Mouse (Mus musculus) CD4-positive helper T cell, adult 2 months (primary cell): ENCODE measurements at regions not wholly inside any gene's neighbourhood (a gene's known extent, or its start where the extent isn't known, plus 50 kb on each side); places are given as distances from the start of the nearest gene placed in this dataset.

Source experiments
- DNase-seq: peaks from one replicate; pipeline ENCODE4 v3.0.0-alpha.2; 2012; ENCODE audit warnings: low read depth, missing footprints, low spot score

DNA sequence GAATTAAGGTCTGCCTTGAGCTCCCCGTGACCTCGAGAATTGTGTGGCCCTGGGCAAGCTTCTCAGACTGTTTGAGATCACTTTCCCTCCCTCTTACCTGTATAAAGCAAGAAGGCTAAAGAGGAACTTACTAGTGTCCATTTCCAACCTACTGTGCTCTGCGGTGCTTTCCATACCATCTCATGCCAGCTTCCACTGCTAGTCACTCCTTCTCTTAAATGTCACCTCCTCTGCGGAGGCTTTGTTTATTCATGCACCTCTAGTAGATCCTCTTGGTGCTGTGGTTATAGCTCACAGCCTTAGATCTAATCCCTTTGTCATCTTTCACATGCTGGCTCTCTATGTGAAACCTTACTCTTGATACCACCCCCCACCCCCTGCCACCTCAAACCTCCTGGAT is 2310.3 kb upstream of the Lrrc6 start:
- no peak for DNase-seq

- DNase-seq, result no peak
These were observed 2309.9 kb upstream of the Lrrc6 start for GRCm38 (mm10) chr15:68810593-68810992.

DNA sequence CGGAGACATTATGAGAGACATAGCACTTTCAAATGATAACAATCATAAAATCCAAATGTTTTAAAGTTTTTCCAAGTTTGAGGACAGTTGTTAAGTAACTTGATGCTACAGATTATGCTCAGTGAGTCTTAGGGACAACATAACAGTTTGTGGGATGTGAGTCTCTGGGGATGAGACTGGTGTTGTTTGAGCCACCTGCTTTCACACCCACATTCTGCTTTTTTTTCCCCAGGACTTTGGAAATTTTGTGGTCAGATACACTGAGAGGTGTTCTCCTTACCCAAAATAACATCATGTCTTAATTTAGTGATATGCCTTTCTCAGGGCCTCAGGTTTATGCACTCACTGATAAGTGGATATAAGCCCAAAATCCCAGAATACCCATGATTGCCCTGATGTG is 2307.5 kb upstream of the Lrrc6 start:
- no peak for DNase-seq

GRCm38 (mm10) chr15:68804254-68804653 is 2303.5 kb upstream of the Lrrc6 start:
- no peak for DNase-seq

- no peak for DNase-seq
These were observed 2301.1 kb upstream of the Lrrc6 start for GRCm38 (mm10) chr15:68801763-68802162.

DNA sequence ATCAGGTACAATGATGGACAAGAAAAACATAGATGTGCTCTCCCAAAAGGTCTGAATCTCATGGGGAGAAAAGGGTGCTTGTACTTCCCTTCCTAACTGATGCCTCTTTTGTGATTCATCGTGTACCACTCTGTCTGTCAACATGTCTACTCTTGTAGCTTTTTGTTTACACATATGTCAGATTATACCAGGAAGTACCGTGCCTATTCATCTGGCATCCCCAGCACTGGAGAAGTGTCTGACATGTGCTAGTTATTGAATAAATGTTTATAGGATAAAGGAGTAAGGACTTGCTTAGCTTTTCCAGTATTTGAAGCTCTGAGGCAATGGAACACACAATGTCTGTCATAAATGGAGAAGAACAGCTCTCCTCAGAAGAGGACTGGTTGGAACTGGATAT is 2296.7 kb upstream of the Lrrc6 start:
- DNase-seq, result no peak

DNA sequence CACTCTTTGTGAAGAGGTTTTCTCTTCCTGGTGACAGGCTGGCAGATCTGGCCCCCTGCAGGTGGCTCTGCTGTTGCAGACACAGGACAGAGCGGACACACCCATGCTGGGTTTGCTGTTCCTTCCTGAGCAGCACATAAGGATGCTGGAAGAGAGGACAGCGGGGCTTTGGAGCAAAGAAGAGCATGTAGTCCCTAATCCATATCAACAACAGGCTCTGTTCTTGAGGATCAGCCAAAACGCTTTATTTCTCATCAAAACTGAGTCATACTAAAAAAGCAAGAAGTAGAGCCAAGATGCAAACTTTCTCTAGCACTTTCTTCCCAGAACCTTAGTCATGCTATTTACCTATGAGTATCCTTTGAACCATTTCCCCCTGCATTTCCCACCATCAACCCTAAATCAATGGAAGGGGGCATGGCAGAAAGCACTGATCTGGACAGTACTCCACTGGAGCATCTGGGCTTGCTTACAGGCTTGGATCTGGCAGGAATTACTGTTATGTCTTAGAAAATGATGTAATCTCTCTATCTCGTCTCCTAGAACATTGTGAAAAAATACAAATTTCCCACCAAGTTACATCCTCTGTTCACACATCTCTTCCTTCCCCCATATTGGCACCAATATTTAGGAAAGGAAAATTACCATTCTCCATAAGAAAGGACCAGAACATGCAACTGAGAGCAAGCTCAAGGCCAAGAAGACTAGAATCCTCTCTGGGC is 2294.7 kb upstream of the Lrrc6 start:
- no peak for DNase-seq

GRCm38 (mm10) chr15:68759948-68760347 is 2259.2 kb upstream of the Lrrc6 start:
- DNase-seq, result no peak

GRCm38 (mm10) chr15:68755255-68755654 is 2254.5 kb upstream of the Lrrc6 start:
- DNase-seq, result no peak

DNA sequence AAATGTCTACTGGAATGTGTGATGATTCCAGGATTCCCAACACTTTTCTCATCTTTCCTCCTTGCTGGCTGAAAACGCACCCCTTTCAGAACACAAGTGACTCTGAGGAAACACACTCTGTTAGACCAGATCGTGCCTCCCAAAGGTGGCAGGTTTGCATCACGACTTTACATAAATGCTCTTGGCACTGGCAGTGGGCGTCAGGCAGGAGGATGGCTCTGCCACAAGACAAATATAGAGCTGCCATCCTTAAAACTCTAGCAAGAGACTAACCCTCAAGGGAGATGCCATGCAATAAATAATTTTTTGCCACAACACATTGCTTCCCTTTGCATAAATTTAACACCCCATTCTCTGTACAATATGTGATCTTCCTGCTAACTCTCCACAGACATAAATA is 2254.1 kb upstream of the Lrrc6 start:
- no peak for DNase-seq

- no peak for DNase-seq
These were observed 2238.6 kb upstream of the Lrrc6 start for GRCm38 (mm10) chr15:68739344-68739743.

DNA sequence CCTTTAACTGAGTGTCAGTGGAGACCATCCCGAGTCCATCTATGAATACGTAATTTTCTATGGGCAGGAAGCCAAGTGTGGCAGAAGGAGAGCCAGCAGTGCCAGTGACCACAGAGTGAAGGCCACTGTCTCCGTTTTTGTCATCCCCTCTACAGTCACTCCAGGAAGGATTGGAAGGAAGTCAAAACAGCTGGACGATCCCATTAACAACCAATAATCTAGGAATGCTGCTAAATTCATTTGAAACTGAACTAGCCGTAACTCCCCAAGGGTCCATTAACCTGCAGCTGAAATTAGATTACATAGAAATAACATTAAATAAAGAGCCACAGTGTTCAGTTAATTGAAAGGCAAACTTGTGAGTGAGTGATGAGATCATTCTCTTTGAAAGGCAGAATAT is 2220.5 kb upstream of the Lrrc6 start:
- DNase-seq, result no peak

DNA sequence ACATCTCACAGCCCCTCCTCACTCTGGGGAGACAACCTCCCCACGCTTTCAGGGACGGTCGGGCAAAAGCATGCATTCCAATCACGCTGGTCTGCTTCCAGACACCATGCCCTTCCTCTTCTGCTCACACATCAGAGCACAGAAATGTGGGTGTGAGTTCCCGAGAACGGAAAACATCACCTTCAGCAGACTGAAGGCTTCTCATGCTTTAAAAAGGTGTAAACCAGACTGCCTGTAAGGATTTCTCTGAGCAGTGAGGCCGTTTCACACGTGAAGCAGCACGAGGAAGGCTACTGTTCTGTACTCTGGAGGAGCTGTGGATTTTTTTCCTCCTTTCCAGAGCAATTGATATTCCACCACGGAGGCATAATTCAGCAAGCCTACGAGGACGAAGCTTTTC is 2218.8 kb upstream of the Lrrc6 start:
- DNase-seq, result no peak

DNA sequence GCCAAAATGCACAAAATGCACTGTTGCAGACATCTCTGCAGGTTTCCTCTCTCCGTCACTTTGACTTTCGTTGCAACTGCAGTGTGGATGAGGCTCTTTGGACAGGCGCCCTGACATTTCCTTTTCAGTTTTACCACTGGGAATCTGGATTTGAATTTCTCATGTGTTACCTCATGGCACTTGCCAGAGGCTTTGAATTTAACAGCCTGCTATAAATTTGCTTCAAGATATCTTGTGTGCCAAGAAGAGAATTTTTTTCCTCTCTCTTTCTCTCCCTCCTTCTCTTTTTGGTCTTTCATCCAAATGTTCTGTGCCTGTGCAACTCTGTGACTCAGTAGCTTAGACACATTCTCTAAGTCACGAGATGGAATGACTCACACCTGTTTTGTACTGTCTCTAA is 2213.6 kb upstream of the Lrrc6 start:
- DNase-seq, result no peak

DNA sequence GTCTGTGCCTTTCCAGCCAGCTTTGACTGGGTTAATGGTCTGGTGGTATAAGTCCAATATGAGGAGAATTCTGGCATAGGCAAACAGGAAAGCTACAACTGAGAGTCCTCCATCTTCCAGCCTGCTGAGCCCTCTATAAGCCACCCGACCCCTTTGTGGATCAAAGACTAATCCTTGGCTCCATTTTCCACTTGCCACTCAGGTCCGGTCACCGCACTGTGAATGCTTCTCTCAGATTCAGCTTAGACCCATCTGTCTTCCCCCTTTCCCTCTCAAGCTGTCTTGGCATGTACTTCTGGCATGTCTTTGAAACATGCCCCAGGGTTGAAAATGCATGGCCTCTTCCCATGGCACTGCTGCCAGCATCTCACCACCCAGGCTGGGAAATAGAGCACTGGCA is 2206.6 kb upstream of the Lrrc6 start:
- DNase-seq, result no peak

- DNase-seq, result no peak
These were observed 2194.4 kb upstream of the Lrrc6 start for GRCm38 (mm10) chr15:68695041-68695650.

DNA sequence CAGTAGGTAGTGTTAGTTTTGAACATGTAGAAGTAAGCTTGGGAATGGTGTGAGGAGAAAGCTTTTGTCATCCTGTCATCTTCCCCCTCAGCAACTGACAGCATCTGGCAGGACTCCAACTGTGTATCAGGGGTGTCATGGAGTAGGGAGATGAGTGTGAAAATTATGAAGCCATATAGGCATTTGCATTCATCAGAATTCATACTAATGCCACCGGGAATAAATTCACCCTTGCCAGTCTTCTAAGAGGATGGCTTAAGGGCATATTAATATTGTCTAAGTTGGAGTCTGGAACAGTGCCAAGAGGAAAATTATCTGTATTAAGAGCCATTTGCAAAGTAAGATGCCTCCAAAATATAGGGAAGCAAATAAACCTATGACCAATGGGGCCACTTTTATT is 2166.8 kb upstream of the Lrrc6 start:
- DNase-seq, result no peak

- no peak for DNase-seq
These were observed 2164.6 kb upstream of the Lrrc6 start for GRCm38 (mm10) chr15:68665331-68665730.

DNA sequence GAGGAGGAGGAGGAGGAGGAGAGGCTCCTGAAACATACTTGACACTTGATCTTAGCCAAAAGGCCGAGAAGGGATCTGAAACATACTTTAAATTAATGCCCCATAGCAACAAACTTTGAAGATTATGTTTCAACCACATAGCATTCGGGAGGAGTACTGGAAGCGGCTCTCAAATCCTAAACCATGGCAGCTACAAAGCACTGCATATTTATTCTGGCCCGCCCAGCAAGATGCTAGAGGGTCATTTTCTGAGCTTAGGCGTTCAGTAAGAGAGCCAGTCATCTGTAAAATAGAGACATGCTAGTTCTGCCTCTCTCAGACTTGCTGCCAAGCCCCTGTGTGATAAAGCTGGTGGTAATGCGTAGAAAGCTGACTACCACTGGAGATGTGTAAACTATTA is 2156.0 kb upstream of the Lrrc6 start:
- DNase-seq, result no peak

DNA sequence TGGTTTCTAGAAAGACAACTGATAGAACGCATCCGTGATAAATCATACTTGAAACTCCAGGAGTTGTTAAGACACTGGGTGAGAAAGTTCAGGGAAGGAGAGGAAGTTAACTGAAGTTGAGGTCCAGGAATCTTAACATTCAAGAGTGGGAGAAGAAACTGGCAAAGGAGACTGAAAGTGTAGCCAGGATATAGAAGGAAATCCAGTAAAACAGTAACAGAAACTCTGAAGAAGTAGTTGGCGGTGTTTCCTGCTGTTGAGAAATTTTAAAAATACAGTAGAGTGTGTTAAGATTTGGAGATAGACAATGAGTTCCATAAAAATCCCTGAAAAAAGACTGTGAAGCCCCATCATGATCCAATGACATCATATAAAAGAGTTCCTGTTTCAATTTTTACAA is 2154.3 kb upstream of the Lrrc6 start:
- DNase-seq, result no peak

- no peak for DNase-seq
These were observed 2149.9 kb upstream of the Lrrc6 start for GRCm38 (mm10) chr15:68650609-68651008.

DNA sequence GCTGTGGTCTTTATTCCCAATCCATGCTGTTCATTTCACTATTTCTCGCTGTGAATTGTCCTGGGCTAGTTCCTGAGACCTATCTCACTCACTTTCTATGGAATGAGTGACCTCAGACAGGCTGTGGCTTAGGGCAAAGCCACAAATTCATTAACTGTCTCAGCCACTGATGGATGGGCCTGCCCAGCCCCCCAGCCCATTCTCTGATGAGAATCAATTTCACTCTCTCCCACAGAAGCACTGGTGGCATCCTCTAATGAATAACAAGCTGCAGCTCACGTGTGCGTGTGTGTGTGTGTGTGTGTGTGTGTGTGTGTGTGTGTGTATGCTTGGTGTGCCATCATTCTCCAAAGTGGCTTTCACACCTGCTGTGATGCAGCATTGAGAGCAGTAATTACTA is 2149.3 kb upstream of the Lrrc6 start:
- DNase-seq, result no peak

DNA sequence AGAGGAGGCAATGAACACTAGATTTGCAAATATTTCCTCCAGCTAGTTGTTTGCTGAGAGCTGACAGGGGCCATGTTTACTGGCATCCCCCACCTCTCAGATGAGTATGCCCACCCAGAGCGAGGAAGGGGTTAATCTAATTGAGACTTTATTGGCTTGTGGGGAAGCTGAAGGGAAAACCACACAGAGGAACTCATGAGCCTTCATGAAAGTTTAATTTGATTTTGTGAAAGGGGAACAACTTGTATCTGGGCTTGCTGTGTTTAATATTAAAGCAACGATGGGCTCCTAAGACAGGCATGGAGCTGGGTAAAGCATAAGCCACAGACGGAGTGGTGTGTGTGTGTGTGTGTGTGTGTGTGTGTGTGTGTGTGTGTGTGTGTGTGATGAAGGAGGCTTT is 2146.2 kb upstream of the Lrrc6 start:
- no peak for DNase-seq

DNA sequence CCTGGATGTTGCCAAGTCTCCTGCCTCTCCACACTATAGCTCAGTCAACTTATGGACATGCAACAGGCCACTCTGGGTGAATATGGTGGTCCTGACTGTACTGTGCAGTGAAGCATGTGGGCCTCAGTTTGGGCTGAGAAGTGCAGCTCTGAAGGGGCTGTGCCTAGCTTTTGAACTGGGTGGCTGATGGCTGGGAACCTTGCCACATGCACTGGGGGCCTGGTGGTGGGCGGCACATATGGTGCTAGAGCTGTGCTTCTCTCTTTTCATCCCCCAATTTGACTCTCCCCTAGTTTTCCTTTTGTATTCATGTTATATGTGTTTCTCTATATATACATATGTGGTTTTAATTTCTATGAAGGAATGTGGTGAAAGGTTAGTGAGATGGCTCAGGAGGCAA is 2144.2 kb upstream of the Lrrc6 start:
- no peak for DNase-seq
